Mouse (Mus musculus) limb, embryonic 13.5 days (tissue): ENCODE data around the gene Wdr66. TPM values are rescaled to one million over a fixed set of nuclear protein-coding genes. Genes with fewer than 3 reads are reported as not detected.
"Not testable (repeated sequence)": the region's sequence is repeated elsewhere in the genome, so short reads cannot be mapped to it uniquely, and the experiment has no call there.

Experiments used
- ATAC-seq: fragments of 200-750 bp; cut with Nextera tagmentation; 2 replicates; pipeline ENCODE4 v1.8.0; 2017; ENCODE audit warnings: low read depth, moderate number of reproducible peaks, moderate TSS enrichment; ENCODE audit not compliant: low FRiP score
- H3K27ac ChIP-seq: fragments of 300-500 bp; sonication (generic); 2 replicates; pipeline ENCODE4 v1.5.1; 2015; ENCODE audit warnings: inconsistent platforms, mild to moderate bottlenecking, moderate library complexity
- H3K27me3 ChIP-seq: fragments of 300-500 bp; sonication (generic); 2 replicates; pipeline ENCODE4 v1.6.1; 2015; ENCODE audit warnings: mild to moderate bottlenecking, inconsistent platforms
- H3K36me3 ChIP-seq: fragments of 300-500 bp; sonication (generic); 2 replicates; pipeline ENCODE4 v1.6.1; 2015; ENCODE audit warnings: inconsistent platforms, mild to moderate bottlenecking, moderate library complexity
- H3K4me1 ChIP-seq: fragments of 300-500 bp; sonication (generic); 2 replicates; pipeline ENCODE4 v1.6.1; 2015; ENCODE audit warnings: inconsistent platforms
- H3K4me2 ChIP-seq: fragments of 300-500 bp; sonication (generic); replicated peaks from 2 replicates; pipeline ENCODE4 v1.6.1; 2015; ENCODE audit warnings: inconsistent platforms, mild to moderate bottlenecking, moderate library complexity
- H3K4me3 ChIP-seq: fragments of 300-500 bp; sonication (generic); 2 replicates; pipeline ENCODE4 v1.5.1; 2015; ENCODE audit warnings: moderate library complexity, mild to moderate bottlenecking, inconsistent platforms
- H3K9ac ChIP-seq: fragments of 300-500 bp; sonication (generic); 2 replicates; pipeline ENCODE4 v1.6.1; 2015; ENCODE audit warnings: mild to moderate bottlenecking, inconsistent platforms
- H3K9me3 ChIP-seq: fragments of 300-500 bp; sonication (generic); 2 replicates; pipeline ENCODE4 v1.6.1; 2016; ENCODE audit warnings: inconsistent platforms
- WGBS: fragments of 180-500 bp; shearing (Covaris S2); methylation state at CpG from one replicate; pipeline ENCODE4 v1.1.7; 2015; 5-methylcytosine and 5-hydroxymethylcytosine counted together
- polyA plus RNA-seq: library from polyadenylated mRNA; unstranded; fragments of >200 nt; fragmentation: Nextera tagmentation; extraction: Ambion mirVana; gene quantifications from 2 replicates; pipeline ENCODE4 v1.2.1, GENCODE M21; 2015

The Wdr66 gene
- polyA plus RNA-seq: 0.61 and 1.1 TPM in 2 replicates

DNA sequence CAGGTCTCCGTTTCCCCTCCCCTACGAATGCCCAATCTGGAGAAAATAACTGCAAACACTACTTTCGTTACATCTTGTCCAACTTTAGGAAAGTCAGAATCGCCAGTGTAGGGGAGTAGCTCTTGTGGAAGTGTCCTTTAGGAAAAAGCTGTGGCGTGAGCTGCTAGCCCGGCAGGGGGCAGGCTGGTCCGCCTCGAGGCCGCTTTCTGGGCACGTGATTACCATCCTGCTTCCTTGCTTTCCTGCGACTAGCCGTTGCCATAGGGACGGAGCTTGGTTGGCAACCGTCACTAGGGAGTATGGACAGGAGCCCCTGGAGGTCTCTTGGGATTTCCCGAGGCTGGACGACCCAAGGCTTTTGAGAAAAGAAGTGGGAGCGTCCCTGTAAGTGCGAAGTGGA lies at the start of gene Wdr66:
TSS of gene Wdr66 (plus strand) at position 269 of the 400 bp plus-strand sequence.
- Histone ChIP-seq H3K27me3 (no peaks in the 10 kb centered on the region; the same call in 1 of the 2 replicates), H3K27ac (no peak within 1 kb of the TSS), H3K9ac (peak within 1 kb of the TSS; percentile 31), H3K9me3 (no peaks in the 10 kb centered on the region), H3K4me1 (peaks cover 18% of the 10 kb centered on the region), H3K4me3 (peak within 1 kb of the TSS; percentile 37), H3K4me2 (peak within 1 kb of the TSS; percentile 68), H3K36me3 (peaks cover 14% of the 10 kb centered on the region)
- 2% methylated on average over 18 of the region's 18 CpGs for WGBS
- ATAC-seq: peak; percentile 86

DNA sequence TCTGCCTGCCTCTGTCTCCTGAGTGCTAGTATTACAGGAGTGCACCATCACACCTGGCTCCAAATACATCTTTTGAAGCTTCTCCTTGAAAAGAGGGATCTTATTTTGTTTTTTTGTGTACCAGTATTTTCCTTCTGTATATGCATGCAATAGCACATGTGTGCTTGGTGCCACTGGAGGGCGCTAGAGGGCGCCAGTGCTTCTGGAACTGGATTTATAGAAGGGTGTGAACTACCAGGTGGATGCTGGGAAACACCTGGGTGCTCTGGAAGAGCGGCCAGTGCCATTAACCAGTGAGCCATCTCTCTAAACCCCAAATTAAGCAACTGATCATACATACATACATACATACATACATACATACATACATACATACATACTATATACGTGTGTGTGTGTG lies 49.1 kb upstream of the Wdr66 start:
- not testable (repeated sequence) for ATAC-seq, H3K9ac ChIP-seq, H3K27ac ChIP-seq, H3K4me2 ChIP-seq, H3K4me1 ChIP-seq, H3K4me3 ChIP-seq, H3K27me3 ChIP-seq, H3K9me3 ChIP-seq, H3K36me3 ChIP-seq
- WGBS: 48% methylated on average over 4 of the region's 4 CpGs

DNA sequence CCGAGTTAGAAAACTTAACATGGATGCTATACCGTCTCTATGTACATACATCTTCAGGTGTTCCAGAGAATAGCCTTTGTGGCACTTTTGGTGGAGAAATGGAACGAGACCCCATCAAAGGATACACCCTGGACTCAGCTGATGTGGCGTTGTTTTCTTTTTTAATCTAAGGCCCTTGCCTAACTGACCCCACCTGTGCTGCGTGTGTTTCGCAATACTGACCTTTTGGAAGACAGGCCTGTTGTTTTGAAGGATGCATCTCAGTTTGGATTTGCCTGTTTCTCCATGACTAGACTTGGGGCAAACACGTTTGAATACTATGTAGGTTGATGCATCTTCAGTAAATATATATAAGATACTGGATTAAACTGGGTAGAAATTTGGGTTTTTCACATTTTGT lies 48.3 kb upstream of the Wdr66 start:
- H3K36me3 ChIP-seq, ATAC-seq, H3K4me3 ChIP-seq, H3K27ac ChIP-seq, H3K27me3 ChIP-seq, H3K9ac ChIP-seq, H3K4me2 ChIP-seq, H3K9me3 ChIP-seq, H3K4me1 ChIP-seq: not testable (repeated sequence)
- 81% methylated on average over 7 of the region's 7 CpGs for whole genome bisulfite sequencing

DNA sequence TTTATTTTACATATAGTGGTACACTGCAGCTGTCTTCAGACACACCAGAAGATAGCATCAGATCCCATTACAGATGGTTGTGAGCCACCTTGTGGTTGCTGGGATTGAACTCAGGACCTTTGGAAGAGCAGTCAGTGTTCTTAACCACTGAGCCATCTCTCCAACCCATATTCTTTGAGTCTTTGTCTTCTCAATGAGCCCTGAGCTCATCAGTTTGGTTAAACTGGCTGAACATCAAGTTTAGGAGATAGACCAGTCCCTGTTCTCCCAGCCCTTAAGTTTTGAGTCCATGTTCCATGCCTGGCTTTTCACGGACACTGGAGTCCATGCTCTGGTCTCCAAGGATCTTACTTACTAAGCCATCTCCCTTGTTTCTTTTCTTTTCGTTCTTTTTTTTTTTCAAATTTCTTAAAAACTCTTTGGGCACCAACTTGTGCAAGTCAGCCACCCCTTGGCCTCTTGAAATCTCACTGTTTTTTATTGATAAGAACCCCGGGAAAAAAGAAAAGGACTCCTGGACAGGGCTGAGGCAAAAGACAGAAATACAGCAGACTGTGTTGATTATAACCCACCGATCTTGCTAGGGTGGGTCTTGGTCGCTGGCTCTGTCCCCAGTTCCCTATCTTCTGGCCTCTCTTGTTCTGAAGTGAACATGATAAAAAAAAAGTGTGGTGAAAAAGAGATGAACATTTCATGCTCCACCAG lies 29.4 kb upstream of the Wdr66 start:
- 88% methylated on average over 3 of the region's 5 CpGs for WGBS
- not testable (repeated sequence) for ATAC-seq, H3K27me3 ChIP-seq, H3K4me1 ChIP-seq, H3K36me3 ChIP-seq, H3K4me3 ChIP-seq, H3K9ac ChIP-seq, H3K9me3 ChIP-seq, H3K4me2 ChIP-seq, H3K27ac ChIP-seq

DNA sequence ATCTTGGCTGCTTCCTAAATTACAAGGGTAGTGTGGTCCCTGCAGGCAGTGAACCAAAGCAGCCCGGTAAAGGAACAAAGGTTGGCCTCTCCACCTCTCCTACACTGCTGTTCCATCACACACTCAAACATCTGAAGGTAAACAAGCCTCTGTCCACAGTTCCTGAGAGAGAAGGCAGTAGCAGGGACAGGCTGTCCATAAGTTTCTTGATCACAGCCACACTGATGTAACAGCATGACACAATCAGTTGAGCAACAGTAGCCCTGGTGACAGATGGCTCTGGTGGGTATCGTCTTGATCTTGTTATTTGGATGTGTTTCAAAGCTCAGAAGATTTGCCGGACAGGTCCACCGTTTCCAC lies 28.9 kb upstream of the Wdr66 start:
- Histone ChIP-seq H3K9me3 (0 out of 2 replicates have a peak, but pooled peaks cover 4% of the 10 kb centered on the region), H3K27ac (no peak overlapping the region), H3K27me3 (no peaks in the 10 kb centered on the region), H3K36me3 (no peaks in the 10 kb centered on the region), H3K4me3 (no peak overlapping the region), H3K4me1 (no peaks in the 10 kb centered on the region), H3K9ac (no peak overlapping the region), H3K4me2 (no peak overlapping the region)
- 85% methylated on average over 4 of the region's 4 CpGs for WGBS
- ATAC-seq: no peak

DNA sequence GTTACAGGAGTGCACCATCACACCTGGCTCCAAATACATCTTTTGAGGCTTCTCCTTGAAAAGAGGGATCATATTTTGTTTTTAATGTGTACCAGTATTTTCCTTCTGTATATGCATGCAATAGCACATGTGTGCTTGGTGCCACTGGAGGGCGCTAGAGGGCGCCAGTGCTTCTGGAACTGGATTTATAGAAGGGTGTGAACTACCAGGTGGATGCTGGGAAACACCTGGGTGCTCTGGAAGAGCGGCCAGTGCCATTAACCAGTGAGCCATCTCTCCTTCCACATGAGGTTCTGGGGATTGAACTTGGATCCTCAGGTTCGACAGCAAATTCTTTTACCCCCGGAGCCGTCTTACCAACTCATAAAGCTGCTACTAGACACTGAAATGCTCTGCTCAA lies 28.0 kb upstream of the Wdr66 start:
- ATAC-seq, H3K27ac ChIP-seq, H3K36me3 ChIP-seq, H3K27me3 ChIP-seq, H3K9ac ChIP-seq, H3K4me2 ChIP-seq, H3K4me3 ChIP-seq, H3K9me3 ChIP-seq, H3K4me1 ChIP-seq: not testable (repeated sequence)
- WGBS: 57% methylated on average over 6 of the region's 6 CpGs

DNA sequence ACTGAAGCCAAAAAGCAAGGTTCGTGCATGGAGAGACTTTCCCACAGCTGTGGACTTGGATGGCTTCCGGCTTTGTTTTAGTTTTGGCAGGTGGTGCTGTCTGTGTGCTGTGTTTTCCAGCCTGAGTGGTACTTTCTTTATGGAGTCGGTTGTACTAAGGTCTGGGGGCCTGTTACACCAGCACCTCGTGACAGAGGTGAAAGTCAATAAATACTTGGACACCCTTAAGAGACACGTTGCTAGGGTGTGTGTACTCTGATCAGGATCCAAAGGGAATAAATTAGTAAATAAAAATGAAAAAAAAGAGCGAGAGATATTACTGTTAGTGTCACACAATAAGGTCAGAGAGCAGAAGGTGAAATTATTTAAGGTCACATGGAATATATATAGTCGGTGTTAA lies 25.1 kb upstream of the Wdr66 start:
- H3K9me3 ChIP-seq: no peaks in the 10 kb centered on the region
- H3K4me1 ChIP-seq: peaks cover 5% of the 10 kb centered on the region
- H3K9ac ChIP-seq: no peak overlapping the region
- no peaks in the 10 kb centered on the region for H3K27me3 ChIP-seq
- H3K36me3 ChIP-seq: peaks cover 6% of the 10 kb centered on the region
- H3K4me2 ChIP-seq: no peak overlapping the region
- H3K27ac ChIP-seq: no peak overlapping the region
- WGBS: 88% methylated on average over 7 of the region's 7 CpGs
- ATAC-seq: no peak
- no peak overlapping the region for H3K4me3 ChIP-seq

DNA sequence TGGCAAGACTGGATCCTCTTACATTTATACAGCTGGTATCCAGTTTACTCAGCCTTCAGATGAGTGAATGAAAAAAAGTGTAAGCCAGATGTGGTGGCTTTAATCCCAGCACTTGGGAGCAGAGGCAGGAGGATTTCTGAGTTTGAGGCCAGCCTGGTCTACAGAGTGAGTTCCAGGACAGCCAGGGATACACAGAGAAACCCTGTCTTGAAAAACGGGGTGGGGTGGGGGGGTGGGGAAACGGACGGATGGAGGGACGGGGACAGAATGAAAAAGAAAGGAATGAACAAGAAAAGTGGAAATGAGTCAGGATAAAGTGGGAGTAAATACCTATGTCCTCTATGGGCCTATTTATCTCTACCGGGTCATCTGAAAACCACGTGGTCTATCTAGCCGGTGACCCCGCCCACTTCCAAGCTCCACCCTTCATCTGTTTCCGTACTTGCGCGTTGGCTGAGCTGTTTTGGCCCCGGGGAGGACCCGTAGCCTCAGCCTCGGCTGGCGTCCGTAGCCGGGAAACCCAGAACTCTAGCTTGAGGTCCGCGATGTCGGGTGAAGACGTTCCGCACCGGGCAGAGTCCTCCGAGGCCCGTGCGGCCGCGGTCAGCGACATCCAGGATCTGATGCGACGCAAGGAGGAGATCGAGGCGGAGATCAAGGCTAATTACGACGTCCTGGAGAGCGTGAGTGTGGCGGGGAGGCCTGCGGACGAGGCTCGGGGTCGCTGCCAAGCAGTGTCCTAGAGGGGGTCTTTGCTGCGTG lies 24.0 kb upstream of the Wdr66 start:
- Histone ChIP-seq H3K4me1 (peaks cover 5% of the 10 kb centered on the region), H3K27me3 (no peaks in the 10 kb centered on the region), H3K27ac (no peak overlapping the region), H3K4me2 (peak overlapping the region; percentile 77), H3K9me3 (no peaks in the 10 kb centered on the region), H3K4me3 (peak overlapping the region; percentile 88), H3K36me3 (peaks cover 8% of the 10 kb centered on the region), H3K9ac (peak overlapping the region; percentile 89)
- ATAC-seq: peak; percentile 88
- 2% methylated on average over 42 of the region's 42 CpGs for WGBS

DNA sequence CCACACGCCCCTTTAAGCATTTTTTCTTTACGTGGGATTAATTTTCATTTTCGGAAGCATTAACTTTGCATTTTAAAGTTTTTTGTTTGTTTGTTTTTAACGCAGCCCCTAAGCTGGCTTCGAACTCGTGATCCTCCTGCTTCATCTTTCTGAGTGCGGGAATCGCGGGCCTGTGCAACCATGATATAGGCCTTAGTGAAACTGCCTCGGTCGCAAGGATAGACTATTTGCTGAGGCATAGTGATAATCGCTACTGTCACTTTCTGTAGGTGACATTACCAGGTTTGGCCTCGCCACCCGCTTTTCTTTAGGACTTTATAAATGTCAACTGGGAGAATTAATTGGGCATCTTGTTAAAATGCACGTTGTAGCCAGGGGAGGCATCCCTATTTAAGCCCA lies 23.4 kb upstream of the Wdr66 start:
- Histone ChIP-seq H3K4me3 (peak overlapping the region; percentile 88), H3K9ac (peak overlapping the region; percentile 89), H3K36me3 (peaks cover 13% of the 10 kb centered on the region), H3K4me2 (peak overlapping the region; percentile 77), H3K27ac (no peak overlapping the region), H3K9me3 (no peaks in the 10 kb centered on the region), H3K4me1 (peaks cover 5% of the 10 kb centered on the region), H3K27me3 (no peaks in the 10 kb centered on the region)
- WGBS: 5% methylated on average over 15 of the region's 15 CpGs
- ATAC-seq: no peak

DNA sequence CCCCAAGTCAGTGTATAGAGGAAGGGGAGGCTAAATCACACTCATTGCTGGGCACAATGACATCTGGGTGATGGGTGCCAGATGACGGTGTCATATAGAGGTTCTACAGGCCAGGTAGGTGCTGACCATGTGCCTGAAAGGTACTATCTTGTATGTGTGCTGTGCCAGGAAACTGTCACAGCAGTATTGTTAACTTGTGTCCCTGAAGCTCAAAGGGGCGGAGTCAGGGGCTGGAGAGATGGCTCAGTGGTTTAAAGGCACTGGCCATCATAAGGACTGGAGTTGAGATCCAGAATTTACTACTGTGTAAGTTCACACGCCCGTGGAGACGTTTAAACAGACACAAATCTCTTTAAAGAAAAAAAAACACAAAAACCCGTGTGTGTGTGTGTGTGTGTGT lies 22.6 kb upstream of the Wdr66 start:
- 90% methylated on average over 6 of the region's 6 CpGs for WGBS
- no peaks in the 10 kb centered on the region for H3K27me3 ChIP-seq
- peaks cover 5% of the 10 kb centered on the region for H3K4me1 ChIP-seq
- no peak for ATAC-seq
- 0 out of 2 replicates have a peak overlapping the region, but pooled peaks have one; percentile 39 for H3K9ac ChIP-seq
- no peaks in the 10 kb centered on the region for H3K9me3 ChIP-seq
- H3K27ac ChIP-seq: no peak overlapping the region
- H3K4me3 ChIP-seq: peak overlapping the region; percentile 88
- peaks cover 14% of the 10 kb centered on the region for H3K36me3 ChIP-seq
- peak overlapping the region; percentile 77 for H3K4me2 ChIP-seq

DNA sequence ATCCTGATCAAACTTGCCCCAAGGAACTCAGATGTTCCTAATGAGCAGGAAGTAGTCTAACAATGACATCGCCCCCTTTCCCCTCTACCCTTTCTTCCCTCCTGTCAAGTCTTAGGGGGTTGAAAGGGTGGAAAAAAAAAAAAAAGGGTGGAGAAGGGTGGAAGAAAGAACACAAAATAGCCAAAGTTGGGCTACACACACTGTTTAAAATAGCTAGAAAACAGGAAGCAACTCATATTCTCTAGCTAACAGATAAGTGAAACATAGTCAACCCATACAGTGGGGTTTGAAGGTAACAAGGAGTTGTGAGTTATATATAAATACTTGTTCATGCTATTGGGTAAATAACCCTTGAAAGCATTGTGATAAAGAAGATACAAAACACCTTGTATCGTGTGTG lies 19.7 kb upstream of the Wdr66 start:
- Histone ChIP-seq H3K36me3 (peaks cover 35% of the 10 kb centered on the region), H3K9me3 (no peaks in the 10 kb centered on the region), H3K4me1 (peaks cover 9% of the 10 kb centered on the region), H3K27me3 (no peaks in the 10 kb centered on the region), H3K9ac (no peak overlapping the region), H3K27ac (no peak overlapping the region), H3K4me3 (no peak overlapping the region), H3K4me2 (no peak overlapping the region)
- ATAC-seq: no peak
- 93% methylated on average over 2 of the region's 2 CpGs for WGBS

DNA sequence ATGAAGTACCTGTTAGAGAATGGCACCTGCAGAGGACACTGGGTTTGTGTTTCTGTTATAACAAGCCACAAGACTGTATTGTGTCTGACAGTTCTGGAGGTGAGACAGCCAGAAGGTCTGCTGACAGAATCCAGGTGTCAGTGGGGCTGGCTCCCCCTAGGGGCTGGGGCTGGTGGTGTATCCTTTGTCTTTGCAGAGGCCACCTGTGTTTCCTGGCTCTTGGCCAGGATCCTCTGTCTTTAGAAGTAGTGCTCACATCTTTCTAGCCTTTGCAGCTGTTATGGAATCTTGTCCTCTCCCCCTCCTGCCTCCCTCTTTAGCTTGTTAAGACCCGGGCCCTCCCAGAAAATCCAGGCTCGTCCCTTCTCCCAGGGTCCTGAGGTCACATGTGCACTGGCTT lies 16.2 kb upstream of the Wdr66 start:
- H3K9me3 ChIP-seq: no peaks in the 10 kb centered on the region
- H3K27ac ChIP-seq: no peak overlapping the region; the same call in 1 of the 2 replicates
- H3K4me1 ChIP-seq: peaks cover 4% of the 10 kb centered on the region; the same call in 1 of the 2 replicates
- H3K4me2 ChIP-seq: no peak overlapping the region
- no peaks in the 10 kb centered on the region for H3K27me3 ChIP-seq
- peaks cover 67% of the 10 kb centered on the region for H3K36me3 ChIP-seq
- WGBS: 43% methylated on average over 2 of the region's 2 CpGs
- H3K4me3 ChIP-seq: no peak overlapping the region
- no peak overlapping the region for H3K9ac ChIP-seq
- ATAC-seq: peak; percentile 71; the same call in 1 of the 2 replicates
